Mouse (Mus musculus): Measurements from ENCODE around the gene Pus10. TPM values are rescaled to one million over a fixed set of nuclear protein-coding genes. Genes with fewer than 3 reads are reported as not detected.

The Pus10 gene
- polyA plus RNA-seq, 1 experiment, result 2.0 TPM

DNA sequence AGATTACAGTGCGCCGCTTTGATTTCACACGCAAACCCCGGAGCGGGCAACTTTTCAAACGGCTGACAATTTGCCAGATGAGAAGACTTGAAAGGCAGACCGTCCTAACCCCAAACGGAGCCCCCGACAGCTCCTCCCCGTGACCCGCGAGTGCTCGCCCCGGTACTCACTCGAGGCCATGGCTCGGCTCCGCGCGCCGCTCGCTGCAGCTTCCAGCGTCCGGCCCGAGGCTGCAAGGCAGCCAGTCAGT is 105.0 kb downstream of the Pus10 start:
- TF ChIP-seq GATA1 (IDR thresholded peaks at IDR 0.05; ENCODE audit: borderline replicate concordance, low read length) (no peak), FLI1 (IDR thresholded peaks at IDR 0.05; ENCODE audit: low read length) (no peak)
- Histone ChIP-seq H3K36me3 (replicated peaks; ENCODE audit: low read length) (peaks cover 4% of the 10 kb centered on the region), H3K9me3 (peaks cover 10% of the 10 kb centered on the region), H3K27me3 (replicated peaks) (no peaks in the 10 kb centered on the region), H3K4me1 (peaks cover 23% of the 10 kb centered on the region), H3K4me3 (replicated peaks) (peak overlapping the region; percentile 96)

DNA sequence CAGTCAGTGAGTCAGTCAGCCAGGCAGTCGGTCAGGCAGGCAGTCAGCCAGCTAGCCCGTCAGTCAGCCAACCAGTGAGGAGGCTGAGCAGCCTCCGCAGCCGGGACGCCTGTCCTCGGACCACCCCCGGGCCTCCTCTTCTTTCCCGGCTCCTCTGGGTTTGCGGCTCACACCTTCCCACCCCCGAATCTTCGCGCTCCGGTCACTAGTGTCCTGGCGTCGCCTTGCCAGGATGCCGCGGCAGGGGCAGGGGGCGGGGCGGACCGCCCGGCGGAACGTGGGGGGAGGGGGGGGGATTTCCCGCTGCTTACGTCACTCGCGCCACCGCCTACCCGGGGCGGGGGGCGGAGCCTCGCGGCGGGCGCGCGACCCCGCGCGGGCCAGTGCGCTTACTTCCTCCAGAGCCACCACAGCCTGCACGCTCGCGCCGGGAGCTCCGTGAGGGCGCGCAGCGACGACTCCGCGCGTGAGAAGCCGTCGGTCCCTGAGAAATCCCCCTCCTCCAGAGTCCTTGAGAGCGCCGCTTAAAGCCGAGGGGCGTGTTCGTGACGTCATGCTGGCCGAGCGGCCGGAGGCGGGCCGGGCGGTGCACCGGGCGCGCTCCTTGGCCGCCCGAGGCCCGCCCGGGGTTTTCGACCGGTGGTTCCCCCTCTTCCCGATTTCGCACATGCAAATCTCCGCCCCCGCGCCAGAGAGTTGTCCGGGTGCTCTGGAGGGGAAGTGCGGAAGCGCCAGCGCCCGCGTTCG is 105.5 kb downstream of the Pus10 start, which contains the start of gene Rel:
Gene Rel, minus strand, starts transcription at position 211 of the 747 bp plus-strand sequence.
- peaks cover 10% of the 10 kb centered on the region for H3K9me3 ChIP-seq

GRCm38 (mm10) chr11:23771507-23772097 is 106.1 kb downstream of the Pus10 start:
- Histone ChIP-seq H3K4me3 (replicated peaks) (peak overlapping the region; percentile 96), H3K4me1 (peaks cover 23% of the 10 kb centered on the region), H3K9me3 (peaks cover 10% of the 10 kb centered on the region), H3K27me3 (replicated peaks) (no peaks in the 10 kb centered on the region), H3K36me3 (replicated peaks; ENCODE audit: low read length) (peaks cover 4% of the 10 kb centered on the region)
- TF ChIP-seq FLI1 (IDR thresholded peaks at IDR 0.05; ENCODE audit: low read length), result no peak
- no peak for TF ChIP-seq GATA1 (IDR thresholded peaks at IDR 0.05; ENCODE audit: borderline replicate concordance, low read length)

More for the DNA sequence above, 105.5 kb downstream of the Pus10 start, which contains the start of gene Rel:
- Histone ChIP-seq H3K4me3 (replicated peaks) (peak within 1 kb of the TSS; percentile 96), H3K4me1 (peaks cover 23% of the 10 kb centered on the region), H3K36me3 (replicated peaks; ENCODE audit: low read length) (peaks cover 4% of the 10 kb centered on the region), H3K27me3 (replicated peaks) (no peaks in the 10 kb centered on the region)
- no peak for TF ChIP-seq GATA1 (IDR thresholded peaks at IDR 0.05; ENCODE audit: borderline replicate concordance, low read length)
- TF ChIP-seq FLI1 (IDR thresholded peaks at IDR 0.05; ENCODE audit: low read length), result no peak

DNA sequence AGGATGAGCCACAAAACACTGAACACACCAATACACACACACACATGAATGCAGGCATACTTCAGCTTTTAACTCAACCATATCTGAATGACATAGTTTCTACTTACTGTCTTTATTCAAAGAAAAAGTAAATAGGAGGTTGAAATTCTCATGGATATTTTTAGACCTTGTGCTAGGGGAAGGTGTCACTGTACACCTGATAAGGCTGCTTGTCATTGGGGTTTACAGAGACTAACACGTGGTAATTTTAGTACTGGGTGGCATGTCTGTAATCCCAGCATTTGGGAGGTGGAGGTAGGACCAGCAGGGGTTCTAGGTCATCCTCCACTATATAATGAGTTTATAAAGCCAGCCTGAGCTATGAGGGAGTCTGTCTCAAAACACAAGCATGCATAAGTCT is 107.0 kb downstream of the Pus10 start:
- Histone ChIP-seq H3K36me3 (replicated peaks; ENCODE audit: low read length) (peaks cover 4% of the 10 kb centered on the region), H3K4me3 (replicated peaks) (no peak overlapping the region), H3K27me3 (replicated peaks) (no peaks in the 10 kb centered on the region), H3K9me3 (peaks cover 10% of the 10 kb centered on the region), H3K4me1 (peaks cover 23% of the 10 kb centered on the region)
- TF ChIP-seq GATA1 (IDR thresholded peaks at IDR 0.05; ENCODE audit: borderline replicate concordance, low read length), result no peak

- Histone ChIP-seq H3K4me3 (replicated peaks) (no peak overlapping the region), H3K27me3 (replicated peaks) (no peaks in the 10 kb centered on the region), H3K4me1 (peaks cover 8% of the 10 kb centered on the region; the same call in 1 of the 2 replicates), H3K36me3 (replicated peaks; ENCODE audit: low read length) (no peaks in the 10 kb centered on the region), H3K9me3 (peaks cover 4% of the 10 kb centered on the region)
- no peak for TF ChIP-seq GATA1 (IDR thresholded peaks at IDR 0.05; ENCODE audit: borderline replicate concordance, low read length)
- no peak for TF ChIP-seq FLI1 (IDR thresholded peaks at IDR 0.05; ENCODE audit: low read length)
These were observed 113.3 kb downstream of the Pus10 start for GRCm38 (mm10) chr11:23778787-23779201.

DNA sequence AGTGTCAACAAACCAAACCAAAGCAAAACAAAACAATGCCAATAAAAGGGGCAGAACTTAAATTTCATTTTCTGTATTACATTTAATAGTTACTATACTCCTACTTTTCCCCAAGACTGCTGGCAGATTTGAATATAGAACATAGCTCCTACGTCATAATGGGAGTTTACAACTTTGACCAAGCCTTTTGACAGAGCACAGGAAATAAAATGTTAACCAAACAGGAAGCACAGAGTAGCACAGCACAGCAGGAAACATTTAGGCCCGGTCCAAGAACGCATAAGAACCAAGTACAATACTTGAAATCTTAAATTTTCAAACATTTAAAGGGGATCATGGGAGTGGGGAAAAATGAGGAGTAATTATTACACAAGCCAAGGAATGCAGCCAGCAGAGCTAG is 116.6 kb downstream of the Pus10 start:
- H3K36me3 ChIP-seq (replicated peaks; ENCODE audit: low read length), result no peaks in the 10 kb centered on the region
- H3K9me3 ChIP-seq, result no peaks in the 10 kb centered on the region
- H3K27me3 ChIP-seq (replicated peaks), result peaks cover 2% of the 10 kb centered on the region
- peaks cover 8% of the 10 kb centered on the region; the same call in 1 of the 2 replicates for H3K4me1 ChIP-seq
- no peak overlapping the region for H3K4me3 ChIP-seq (replicated peaks)
- TF ChIP-seq GATA1 (IDR thresholded peaks at IDR 0.05; ENCODE audit: borderline replicate concordance, low read length), result no peak
- TF ChIP-seq FLI1 (IDR thresholded peaks at IDR 0.05; ENCODE audit: low read length), result no peak

Other genes with a start within 250 kb of the Pus10 start
- 2.8 and 28.4 TPM in 2 replicates for gene Ahsa2, start 167.6 kb upstream of the Pus10 start, polyA plus RNA-seq (2012; ENCODE audit: insufficient read depth, low replicate concordance)
- gene 1700093K21Rik, start 144.5 kb upstream of the Pus10 start, polyA plus RNA-seq (2012; ENCODE audit: insufficient read depth, low replicate concordance), result not detected in 2 replicates
- 1.3 TPM in 1 of 2 replicates, not detected in the other for gene 0610010F05Rik, start 32.0 kb upstream of the Pus10 start, polyA plus RNA-seq (2012; ENCODE audit: insufficient read depth, low replicate concordance)
- 2.6 and 4.7 TPM in 2 replicates for gene Pex13, start 285 bp downstream of the Pus10 start, polyA plus RNA-seq (2012; ENCODE audit: insufficient read depth, low replicate concordance)
- gene Rel, start 105.3 kb downstream of the Pus10 start, polyA plus RNA-seq (2012; ENCODE audit: insufficient read depth, low replicate concordance), result 0.08 TPM in 1 of 2 replicates, not detected in the other
- gene Papolg, start 229.6 kb downstream of the Pus10 start, polyA plus RNA-seq (2012; ENCODE audit: insufficient read depth, low replicate concordance), result 0.39 and 0.91 TPM in 2 replicates

All from megakaryocyte, embryonic 14.5 days (primary cell).